Mouse (Mus musculus) liver, adult 10 weeks (tissue): ENCODE results near the gene Gm26661. TPM values are rescaled to one million over a fixed set of nuclear protein-coding genes. Genes with fewer than 3 reads are reported as not detected.

Source experiments
- polyA plus RNA-seq: library from polyadenylated mRNA; stranded (reverse); fragments of 350-450 nt; fragmentation: Illumina TruSeq; extraction: RNeasy Lipid Tissue Mini Kit (QIAGEN cat#74804); gene quantifications from one replicate; pipeline ENCODE4 v1.2.3, GENCODE M21; 2014; ENCODE audit warnings: low read depth, low replicate concordance

The Gm26661 gene
- polyA plus RNA-seq: not detected

DNA sequence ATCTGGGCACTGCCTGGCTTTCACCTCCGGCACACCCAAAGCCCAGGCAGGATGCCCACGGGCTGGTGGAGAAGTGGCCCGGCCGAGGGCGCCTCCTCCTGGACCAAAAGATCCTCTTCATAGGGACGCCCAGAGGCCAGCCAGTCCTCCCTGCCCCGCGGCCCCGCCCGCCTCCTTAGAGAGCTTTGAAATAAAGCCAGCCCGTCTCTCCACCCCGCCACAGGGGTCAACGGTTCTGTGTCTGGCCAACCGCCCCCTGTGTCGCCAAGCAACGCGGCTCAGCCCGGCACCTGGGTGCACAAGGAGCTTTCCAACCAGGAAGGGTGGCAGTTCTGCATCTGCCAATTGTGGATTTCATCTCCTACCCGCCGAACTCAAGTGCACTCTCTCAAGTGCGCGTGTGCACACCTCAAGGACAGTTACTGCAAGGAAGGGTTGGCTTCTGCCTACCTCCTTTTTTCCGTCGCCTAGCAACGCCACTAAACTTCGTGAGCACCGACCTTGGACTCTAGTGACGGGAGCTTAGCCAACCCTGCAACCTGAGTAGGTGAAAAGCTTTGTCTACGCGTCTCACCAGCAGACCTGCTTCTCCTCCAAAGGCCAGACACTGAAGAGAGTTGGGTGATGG, at the start of gene Gm26661:
Gm26661 (plus strand) TSS at position 56 of the 628 bp plus-strand sequence.

DNA sequence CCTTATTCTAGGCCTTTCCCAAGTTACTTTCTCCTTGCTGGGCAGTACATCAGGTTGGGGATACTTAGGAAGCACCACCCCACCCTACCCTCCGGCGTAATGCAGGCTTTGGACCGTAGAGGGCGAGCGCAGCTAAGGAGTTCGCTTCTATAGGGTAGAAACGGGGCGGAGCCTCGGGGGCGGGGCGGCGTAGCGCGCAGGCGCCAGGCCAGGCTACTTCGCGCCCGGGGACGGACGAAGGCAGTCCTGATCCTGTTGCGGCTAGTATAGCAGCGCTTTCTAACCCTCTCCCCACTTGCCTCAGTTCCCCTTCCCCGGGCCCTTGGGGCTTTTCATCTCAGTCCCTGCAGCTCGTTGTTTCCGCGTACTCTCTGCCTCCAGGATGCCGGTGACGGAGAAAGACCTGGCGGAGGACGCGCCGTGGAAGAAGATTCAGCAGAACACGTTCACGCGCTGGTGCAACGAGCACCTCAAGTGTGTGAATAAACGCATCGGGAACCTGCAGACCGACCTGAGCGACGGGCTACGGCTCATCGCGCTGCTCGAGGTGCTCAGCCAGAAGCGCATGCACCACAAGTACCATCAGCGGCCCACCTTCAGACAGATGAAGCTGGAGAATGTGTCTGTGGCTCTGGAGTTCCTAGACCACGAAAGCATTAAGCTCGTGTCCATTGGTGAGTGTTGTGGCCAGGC, 26.5 kb downstream of the Gm26661 start, which contains the start of gene Flnb:
Flnb (plus strand) TSS at position 188 of the 693 bp plus-strand sequence.

Other genes starting within 250 kb of the Gm26661 start
- not detected for gene Gm3558, start 223.0 kb upstream of the Gm26661 start, polyA plus RNA-seq
- not detected for gene Gm10338, start 196.0 kb upstream of the Gm26661 start, polyA plus RNA-seq
- gene Gm10128, start 147.6 kb upstream of the Gm26661 start, polyA plus RNA-seq: not detected
- gene Flnb, start 26.4 kb downstream of the Gm26661 start, polyA plus RNA-seq: 2.9 TPM
- gene Gm45521, start 165.7 kb downstream of the Gm26661 start, polyA plus RNA-seq: not detected
- 18.6 TPM for gene Dnase1l3, start 203.0 kb downstream of the Gm26661 start, polyA plus RNA-seq
- gene Abhd6, start 211.3 kb downstream of the Gm26661 start, polyA plus RNA-seq: 26.7 TPM